19 mouse cellular contexts compared by ENCODE assay signal in genomic region chr12:99219812-99220211, GRCm38 (mm10).
DNase-seq lines count a peak whose midpoint lies in the region; ATAC-seq and TF ChIP-seq lines count a peak whose summit lies in the region.
"Had no signal": no experiment of that assay in that cellular context is flagged by ENCODE, and none has a peak within 500 bp of the region (broad histone marks: within the 10 kb centered on the region; RNA-seq: fewer than 3 reads in every experiment).

No protein-coding gene starts in this region.

- no peaks in the 10 kb centered on the region for H3K36me3 ChIP-seq in forebrain, embryonic 14.5 days (ENCODE audit: control insufficient read depth, insufficient read depth, low read length)
- no peaks in the 10 kb centered on the region for H3K36me3 ChIP-seq in hindbrain, embryonic 15.5 days
- H3K36me3 ChIP-seq in midbrain, embryonic 15.5 days (replicated peaks) = no peaks in the 10 kb centered on the region
- H3K36me3 ChIP-seq: heart, embryonic 15.5 days; kidney, embryonic 15.5 days had no signal

- intact Hi-C loops in gastrocnemius, adult 2 months (cut with DNase I) = loop anchor here (5.0 to 10.0 kb wide), 4 partner anchors 87 to 615 kb away; partner anchors contain the start of gene Foxn3

- no peak for ATAC-seq in forebrain, embryonic 14.5 days
- ATAC-seq in hindbrain, embryonic 15.5 days (ENCODE audit: low FRiP score, low read depth) = no peak
- ATAC-seq in midbrain, embryonic 15.5 days (replicated peaks) = 0 out of 2 replicates have a peak, but pooled peaks have one; percentile 25
- no peak for ATAC-seq in erythroid progenitor cell, adult 5-6 weeks (replicated peaks; ENCODE audit: low FRiP score, poor library complexity, severe bottlenecking)
- ATAC-seq: CD4-positive, CD25-positive, alpha-beta regulatory T cell, adult 4 months; intestine, embryonic 16.5 days; liver, postnatal 0 days; Patski had no signal

- H3K27ac ChIP-seq in gastrocnemius, adult 2 months = peak overlapping the region; percentile 70; the same call in 1 of the 2 replicates
- peak overlapping the region; percentile 70 for H3K27ac ChIP-seq in forebrain, embryonic 14.5 days (ENCODE audit: low read depth, low read length)
- peak overlapping the region; percentile 53 for H3K27ac ChIP-seq in hindbrain, embryonic 15.5 days (replicated peaks)
- H3K27ac ChIP-seq in midbrain, embryonic 15.5 days = peak overlapping the region; percentile 63
- H3K27ac ChIP-seq: heart, adult 2 months; heart, embryonic 15.5 days; kidney, embryonic 15.5 days had no signal

- WGBS in forebrain, embryonic 14.5 days = 24% methylated on average over 5 of the region's 5 CpGs
- WGBS in hindbrain, embryonic 15.5 days = 27% methylated on average over 5 of the region's 5 CpGs
- 15% methylated on average over 5 of the region's 5 CpGs for WGBS in midbrain, embryonic 15.5 days

- TF ChIP-seq CTCF in gastrocnemius, adult 2 months (IDR thresholded peaks at IDR 0.05) = no peak

- H3K4me1 ChIP-seq in forebrain, embryonic 14.5 days (ENCODE audit: control insufficient read depth, insufficient read depth, low read length) = peaks cover 70% of the 10 kb centered on the region
- H3K4me1 ChIP-seq in hindbrain, embryonic 15.5 days (replicated peaks) = peaks cover 75% of the 10 kb centered on the region
- H3K4me1 ChIP-seq in midbrain, embryonic 15.5 days = peaks cover 69% of the 10 kb centered on the region

- no peaks in the 10 kb centered on the region for H3K9me3 ChIP-seq in forebrain, embryonic 14.5 days (replicated peaks; ENCODE audit: control insufficient read depth, low read length)
- H3K9me3 ChIP-seq in hindbrain, embryonic 15.5 days = no peaks in the 10 kb centered on the region
- H3K9me3 ChIP-seq in midbrain, embryonic 15.5 days = no peaks in the 10 kb centered on the region
- H3K9me3 ChIP-seq: heart, embryonic 15.5 days; kidney, embryonic 15.5 days had no signal

- peak overlapping the region; percentile 6; the same call in 1 of the 2 replicates for H3K4me2 ChIP-seq in forebrain, embryonic 14.5 days (ENCODE audit: low read length)
- peak overlapping the region; percentile 16; the same call in 1 of the 2 replicates for H3K4me2 ChIP-seq in hindbrain, embryonic 15.5 days
- H3K4me2 ChIP-seq in midbrain, embryonic 15.5 days = peak overlapping the region; percentile 19; the same call in 1 of the 2 replicates
- H3K4me2 ChIP-seq: heart, embryonic 15.5 days; kidney, embryonic 15.5 days had no signal

- DNase-seq in gastrocnemius, adult 2 months = no peak
- no peak for DNase-seq in gastrocnemius, postnatal 4 days (ENCODE audit: low spot score in 2 of 2)
- no peak for DNase-seq in forebrain, embryonic 14.5 days (ENCODE audit: low spot score)
- no peak for DNase-seq in left cerebral cortex, adult 8-10 months (ENCODE audit: low spot score in 2 of 2)
- DNase-seq in kidney, postnatal 4 days = no peak
- DNase-seq: adrenal gland, postnatal 25 days; cerebellum, adult 9-10 months; heart, adult 2 months; heart, postnatal 4 days; liver; liver, postnatal 0 days had no signal

- no peaks in the 10 kb centered on the region for H3K27me3 ChIP-seq in forebrain, embryonic 14.5 days (replicated peaks; ENCODE audit: control insufficient read depth, insufficient read depth, low read length)
- no peaks in the 10 kb centered on the region for H3K27me3 ChIP-seq in hindbrain, embryonic 15.5 days
- no peaks in the 10 kb centered on the region for H3K27me3 ChIP-seq in midbrain, embryonic 15.5 days (replicated peaks)
- H3K27me3 ChIP-seq: heart, embryonic 15.5 days; kidney, embryonic 15.5 days; Patski had no signal

- H3K4me3 ChIP-seq in gastrocnemius, adult 2 months = no peak overlapping the region
- no peak overlapping the region for H3K4me3 ChIP-seq in forebrain, embryonic 14.5 days (ENCODE audit: low read depth, low read length)
- no peak overlapping the region for H3K4me3 ChIP-seq in hindbrain, embryonic 15.5 days
- H3K4me3 ChIP-seq in midbrain, embryonic 15.5 days = no peak overlapping the region
- H3K4me3 ChIP-seq: heart, adult 2 months; heart, embryonic 15.5 days; kidney, embryonic 15.5 days had no signal

- peak overlapping the region; percentile 46; the same call in 1 of the 2 replicates for H3K9ac ChIP-seq in forebrain, embryonic 14.5 days (ENCODE audit: low read length)
- H3K9ac ChIP-seq in hindbrain, embryonic 15.5 days = no peak overlapping the region
- no peak overlapping the region for H3K9ac ChIP-seq in midbrain, embryonic 15.5 days
- H3K9ac ChIP-seq: heart, embryonic 15.5 days; kidney, embryonic 15.5 days; liver, postnatal 0 days had no signal
